Mouse (Mus musculus) brain, adult 10 weeks (tissue): ENCODE results near the gene Clstn2. TPM values are rescaled to one million over a fixed set of nuclear protein-coding genes. Genes with fewer than 3 reads are reported as not detected.

ENCODE experiments used
- polyA plus RNA-seq: library from polyadenylated mRNA; stranded (reverse); fragments of 350-450 nt; fragmentation: Illumina TruSeq; extraction: RNeasy Lipid Tissue Mini Kit (QIAGEN cat#74804); gene quantifications from one replicate; pipeline ENCODE4 v1.2.3, GENCODE M21; 2015; ENCODE audit warnings: low read depth, low replicate concordance

The Clstn2 gene
- polyA plus RNA-seq = 52.3 TPM

DNA sequence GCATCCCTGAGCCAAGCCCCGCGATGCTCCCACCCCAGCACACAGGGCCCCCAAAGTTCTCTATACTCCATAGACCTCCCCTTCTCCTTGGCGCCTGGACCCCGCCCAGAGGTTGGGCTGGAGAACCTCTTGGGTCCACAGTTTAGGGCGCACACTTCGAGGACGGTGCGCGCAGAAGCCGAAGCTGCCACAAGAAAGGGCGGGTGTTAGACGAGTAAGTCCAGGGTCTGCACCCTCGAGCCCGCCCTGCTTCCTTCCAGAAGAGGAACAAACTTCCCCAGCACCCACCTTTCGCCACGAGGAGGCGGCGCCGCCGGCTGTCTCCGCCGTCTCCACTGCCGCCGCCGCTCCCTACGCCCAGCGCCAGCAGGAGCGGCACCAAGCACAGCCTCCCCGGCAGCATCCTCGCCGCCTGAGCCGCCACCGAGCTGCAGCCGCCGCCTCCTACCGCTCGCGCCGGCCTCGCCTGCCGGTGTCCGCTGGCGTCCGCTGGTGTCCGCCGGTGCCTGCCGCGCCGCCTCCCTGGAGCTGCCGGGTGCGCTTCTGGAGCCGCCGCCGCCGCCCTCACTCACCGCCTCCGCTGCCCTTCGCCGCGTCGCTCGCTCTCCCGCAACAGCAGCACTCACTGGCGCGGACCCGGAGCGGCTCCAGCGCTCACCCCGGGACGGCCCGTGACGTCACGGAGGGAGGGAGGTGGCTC, at the start of gene Clstn2:
Gene Clstn2, minus strand, starts transcription at position 609 of the 700 bp plus-strand sequence.

